Mouse (Mus musculus) adrenal gland (tissue): ENCODE results near the gene Gm29866.
"Not testable (repeated sequence)": the region's sequence is repeated elsewhere in the genome, so short reads cannot be mapped to it uniquely, and the experiment has no call there.

ENCODE experiments used
- intact Hi-C: fragments of 180-260 bp; cut with DNase I; formaldehyde crosslinking; loops from one replicate; pipeline ENCODE4 v1.15.1; 2025
- long read RNA-seq, 2 experiments: library from polyadenylated mRNA; unstranded; transcript quantifications; one replicate each; pipeline ENCODE4 v2.0.0; 2020; ENCODE audit warnings: borderline replicate concordance in 1 of 2; ENCODE audit not compliant: insufficient replicate concordance in 1 of 2

Gene Gm29866
- long read RNA-seq, experiment 1 = 0 reads
- long read RNA-seq, experiment 2 = 0 reads

DNA sequence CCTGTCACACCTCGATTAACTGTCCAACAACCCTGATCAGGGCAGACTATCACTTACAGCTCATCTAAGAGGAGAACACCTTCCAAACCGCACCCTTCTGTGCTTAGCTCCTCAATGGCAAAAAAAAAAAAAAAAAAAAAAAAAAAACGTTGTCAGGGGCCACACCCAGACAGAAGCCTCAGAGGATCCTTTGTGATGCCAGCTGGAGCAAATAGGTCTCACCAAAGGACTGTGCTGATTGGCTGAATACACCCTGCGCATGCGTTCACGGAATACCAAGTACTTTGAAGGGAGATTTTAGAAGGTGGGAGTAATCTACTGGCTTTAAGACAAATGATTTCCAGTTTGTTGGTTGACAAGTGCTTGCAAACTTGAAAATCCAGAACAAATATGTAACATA, at the start of gene Gm29866:
Gene Gm29866, minus strand, starts transcription at position 101 of the 400 bp plus-strand sequence.
- intact Hi-C loops = not testable (repeated sequence)
